Mouse (Mus musculus): ENCODE results near the gene Zfp616. TPM values are rescaled to one million over a fixed set of nuclear protein-coding genes. Genes with fewer than 3 reads are reported as not detected.

The Zfp616 gene
- total RNA-seq (2023) = not detected

DNA sequence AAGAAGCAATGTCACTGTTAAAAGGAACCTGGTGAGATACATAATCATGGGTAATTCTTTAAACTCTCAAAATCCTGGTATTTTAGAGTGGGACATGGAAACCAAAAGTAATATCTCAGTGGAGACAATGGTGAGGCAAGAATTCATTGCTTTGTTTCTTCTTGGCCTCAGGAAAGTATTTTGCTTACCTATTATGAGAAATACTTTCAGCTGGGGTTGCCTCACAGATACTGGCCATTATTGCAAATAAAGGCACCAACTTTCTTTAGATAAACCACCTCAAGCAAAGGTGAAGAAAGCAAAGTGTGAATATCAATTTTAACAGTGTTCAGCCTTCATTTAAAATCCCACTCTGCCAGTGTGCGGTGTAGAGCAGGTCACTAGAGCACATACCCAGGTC is at the start of gene Zfp616:
Zfp616 (plus strand) TSS at position 301 of the 400 bp plus-strand sequence.

GRCm38 (mm10) chr11:74056451-74056850 is 13.3 kb upstream of the Zfp616 start, which contains the start of the genes Olfr139 and Olfr399:
Olfr139 (minus strand) TSS chr11:74056551.
Olfr399 (minus strand) TSS chr11:74056615.

GRCm38 (mm10) chr11:74113412-74113811 is 43.7 kb downstream of the Zfp616 start, which contains the start of gene Olfr401:
Olfr401 (plus strand) TSS chr11:74113712.

Other genes starting within 250 kb of the Zfp616 start
- not detected for gene Olfr393, start 218.5 kb upstream of the Zfp616 start, total RNA-seq (2023)
- gene Olfr394, start 179.2 kb upstream of the Zfp616 start, total RNA-seq (2023) = not detected
- gene Olfr395, start 160.7 kb upstream of the Zfp616 start, total RNA-seq (2023) = not detected
- not detected for gene Olfr23, start 133.3 kb upstream of the Zfp616 start, total RNA-seq (2023)
- gene Olfr397, start 109.1 kb upstream of the Zfp616 start, total RNA-seq (2023) = not detected
- not detected for gene Olfr398, start 79.5 kb upstream of the Zfp616 start, total RNA-seq (2023)
- not detected for gene Olfr139, start 13.4 kb upstream of the Zfp616 start, total RNA-seq (2023)
- gene Olfr399, start 13.3 kb upstream of the Zfp616 start, total RNA-seq (2023) = not detected
- gene Olfr401, start 43.8 kb downstream of the Zfp616 start, total RNA-seq (2023) = not detected
- gene Olfr402, start 83.6 kb downstream of the Zfp616 start, total RNA-seq (2023) = not detected
- not detected for gene Olfr403, start 116.3 kb downstream of the Zfp616 start, total RNA-seq (2023)
- gene Olfr43, start 141.4 kb downstream of the Zfp616 start, total RNA-seq (2023) = not detected
- gene Olfr406, start 189.9 kb downstream of the Zfp616 start, total RNA-seq (2023) = not detected
- gene Olfr59, start 213.8 kb downstream of the Zfp616 start, total RNA-seq (2023) = not detected

Data from B cell, adult 67 days (primary cell).